Mouse (Mus musculus) bone marrow macrophage, adult 2 months (primary cell): Measurements from ENCODE around the gene Fgfr2.

Experiments
- CTCF ChIP-seq: IDR thresholded peaks from 2 replicates; pipeline ENCODE4 v1.5.1; 2012; ENCODE audit warnings: low read depth, mild to moderate bottlenecking, low read length, moderate library complexity
- POLR2A ChIP-seq: IDR thresholded peaks from 2 replicates; pipeline ENCODE4 v1.6.1; 2012; ENCODE audit warnings: mild to moderate bottlenecking, low read depth, low read length, borderline replicate concordance

GRCm38 (mm10) chr7:130636902-130637301 is 2486.2 kb downstream of the Fgfr2 start:
- TF ChIP-seq POLR2A = no peak
- no peak for TF ChIP-seq CTCF
